In genomic region chr2:129796501-129796900, GRCm38 (mm10) we compare ENCODE assay signal across 35 mouse cellular contexts.
"Had no signal": no experiment of that assay in that cellular context is flagged by ENCODE, and none has a peak within 500 bp of the region (broad histone marks: within the 10 kb centered on the region; RNA-seq: fewer than 3 reads in every experiment).

No protein-coding gene starts in this region.

- H3K4me2 ChIP-seq: heart, embryonic 11.5 days; heart, embryonic 12.5 days; heart, embryonic 13.5 days; heart, embryonic 15.5 days; hindbrain, embryonic 12.5 days; hindbrain, embryonic 13.5 days; hindbrain, embryonic 14.5 days; hindbrain, embryonic 15.5 days; intestine, embryonic 15.5 days; kidney, embryonic 15.5 days had no signal

- ATAC-seq: hindbrain, embryonic 16.5 days; hindbrain, postnatal 0 days; inflammation-experienced regulatory T-cells, adult 6 months; intestine, embryonic 15.5 days; intestine, embryonic 16.5 days; intestine, postnatal 0 days had no signal

- H3K9me3 ChIP-seq: hindbrain, embryonic 15.5 days; intestine, embryonic 15.5 days had no signal

- DNase-seq: heart, postnatal 10 days; heart, postnatal 14 days; heart, postnatal 36 days; heart, postnatal 4 days; kidney, adult 11 months; kidney, adult 18-20 months; kidney, adult 2 months; kidney, adult 8-10 months; kidney, adult 9 months; kidney, postnatal 10 days; kidney, postnatal 14 days; kidney, postnatal 25 days; kidney, postnatal 36 days; kidney, postnatal 4 days; layer of hippocampus, adult 9-11 months; layer of hippocampus, postnatal 36 days had no signal

- H3K9ac ChIP-seq: heart, embryonic 12.5 days; heart, embryonic 13.5 days; heart, embryonic 15.5 days; hindbrain, embryonic 12.5 days; hindbrain, embryonic 13.5 days; hindbrain, embryonic 14.5 days; hindbrain, embryonic 15.5 days; intestine, embryonic 15.5 days; kidney, embryonic 15.5 days had no signal

- H3K36me3 ChIP-seq: heart, embryonic 10.5 days; heart, embryonic 12.5 days; heart, embryonic 13.5 days; heart, embryonic 15.5 days; hindbrain, embryonic 10.5 days; hindbrain, embryonic 12.5 days; hindbrain, embryonic 13.5 days; hindbrain, embryonic 15.5 days; intestine, embryonic 15.5 days; kidney, embryonic 15.5 days had no signal

- H3K27ac ChIP-seq: heart, embryonic 10.5 days; heart, embryonic 13.5 days; heart, embryonic 15.5 days; hindbrain, embryonic 10.5 days; hindbrain, embryonic 12.5 days; hindbrain, embryonic 13.5 days; hindbrain, embryonic 14.5 days; hindbrain, embryonic 15.5 days; hindbrain, postnatal 0 days; intestine, embryonic 15.5 days; kidney, embryonic 15.5 days; kidney, postnatal 0 days; layer of hippocampus, adult 2 months had no signal

- H3K27me3 ChIP-seq: heart, embryonic 12.5 days; heart, embryonic 13.5 days; heart, embryonic 15.5 days; hindbrain, embryonic 12.5 days; hindbrain, embryonic 13.5 days; hindbrain, embryonic 15.5 days; intestine, embryonic 15.5 days; kidney, embryonic 15.5 days had no signal

- H3K4me3 ChIP-seq: heart, embryonic 10.5 days; heart, embryonic 12.5 days; heart, embryonic 13.5 days; heart, embryonic 15.5 days; hindbrain, embryonic 10.5 days; hindbrain, embryonic 12.5 days; hindbrain, embryonic 13.5 days; hindbrain, embryonic 15.5 days; intestine, embryonic 15.5 days; kidney, embryonic 15.5 days; layer of hippocampus, adult 2 months had no signal
